Mouse (Mus musculus) heart, postnatal 0 days (tissue): ENCODE results near the gene Cpsf6. TPM values are rescaled to one million over a fixed set of nuclear protein-coding genes. Genes with fewer than 3 reads are reported as not detected.

Experiments
- ATAC-seq: fragments of 200-750 bp; cut with Nextera tagmentation; 2 replicates; pipeline ENCODE4 v1.8.0; 2017; ENCODE audit warnings: low read depth, moderate number of reproducible peaks, moderate library complexity; ENCODE audit not compliant: insufficient read depth
- DNase-seq: peaks from one replicate; pipeline ENCODE4 v3.0.0-alpha.2; 2016; ENCODE audit warnings: low spot score
- H3K27ac ChIP-seq: fragments of 300-500 bp; sonication (generic); 2 replicates; pipeline ENCODE4 v1.5.1; 2014; ENCODE audit warnings: low read depth, mild to moderate bottlenecking
- H3K27me3 ChIP-seq: fragments of 300-500 bp; sonication (generic); 2 replicates; pipeline ENCODE4 v1.6.1; 2014; ENCODE audit warnings: low read length, mixed read lengths; ENCODE audit not compliant: control insufficient read depth, insufficient read depth
- H3K36me3 ChIP-seq: fragments of 300-500 bp; sonication (generic); replicated peaks from 2 replicates; pipeline ENCODE4 v1.6.1; 2014; ENCODE audit warnings: low read length, mixed read lengths; ENCODE audit not compliant: control insufficient read depth, insufficient read depth
- H3K4me1 ChIP-seq: fragments of 300-500 bp; sonication (generic); 2 replicates; pipeline ENCODE4 v1.6.1; 2014; ENCODE audit warnings: antibody characterized with exemption; ENCODE audit not compliant: control insufficient read depth, insufficient read depth
- H3K4me2 ChIP-seq: fragments of 300-500 bp; sonication (generic); 2 replicates; pipeline ENCODE4 v1.6.1; 2014; ENCODE audit warnings: low read depth, mild to moderate bottlenecking, low read length, moderate library complexity
- H3K4me3 ChIP-seq: fragments of 300-500 bp; sonication (generic); 2 replicates; pipeline ENCODE4 v1.5.1; 2014; ENCODE audit warnings: low read depth, low read length
- H3K9ac ChIP-seq: fragments of 300-500 bp; sonication (generic); replicated peaks from 2 replicates; pipeline ENCODE4 v1.6.1; 2014; ENCODE audit warnings: low read depth, low read length, mixed read lengths
- H3K9me3 ChIP-seq: fragments of 300-500 bp; sonication (generic); replicated peaks from 2 replicates; pipeline ENCODE4 v1.6.1; 2016; ENCODE audit warnings: low read length; ENCODE audit not compliant: control insufficient read depth
- CTCF ChIP-seq: IDR thresholded peaks from 2 replicates; pipeline ENCODE4 v1.5.1; 2016; ENCODE audit warnings: antibody characterized with exemption, control low read depth, low read depth
- EP300 ChIP-seq: IDR thresholded peaks from 2 replicates; pipeline ENCODE4 v1.6.1; 2016; ENCODE audit warnings: antibody characterized with exemption, low read depth
- WGBS: fragments of 180-500 bp; shearing (Covaris S2); extraction: QIAGEN DNeasy Blood & Tissue Kit; methylation state at CpG from one replicate; pipeline ENCODE4 v1.1.7; 2014; 5-methylcytosine and 5-hydroxymethylcytosine counted together
- polyA plus RNA-seq: library from polyadenylated mRNA; unstranded; fragments of >200 nt; fragmentation: Nextera tagmentation; extraction: Ambion mirVana; gene quantifications from 2 replicates; pipeline ENCODE4 v1.2.1, GENCODE M21; 2015
- total RNA-seq: library from RNA; depleted of rRNA; stranded (reverse); fragments of >200 nt; gene quantifications from 2 replicates; pipeline ENCODE4 v1.2.3, GENCODE M21; 2014; ENCODE audit warnings: low replicate concordance

Cpsf6 gene
- total and polyA plus RNA-seq, 2 experiments from 2014 or later = 55.7 to 57.8 TPM

GRCm38 (mm10) chr10:117386981-117387380, 7.2 kb upstream of the Cpsf6 start:
- no peaks in the 10 kb centered on the region for H3K27me3 ChIP-seq
- no peak overlapping the region for H3K27ac ChIP-seq
- no peak overlapping the region for H3K9ac ChIP-seq
- TF ChIP-seq EP300 (no peak), CTCF (no peak)
- DNase-seq (no peak), ATAC-seq (no peak)
- no peaks in the 10 kb centered on the region for H3K4me1 ChIP-seq
- H3K9me3 ChIP-seq = no peaks in the 10 kb centered on the region
- H3K36me3 ChIP-seq = no peaks in the 10 kb centered on the region
- 77% methylated on average over 6 of the region's 6 CpGs for WGBS
- no peak overlapping the region for H3K4me3 ChIP-seq
- H3K4me2 ChIP-seq = no peak overlapping the region

DNA sequence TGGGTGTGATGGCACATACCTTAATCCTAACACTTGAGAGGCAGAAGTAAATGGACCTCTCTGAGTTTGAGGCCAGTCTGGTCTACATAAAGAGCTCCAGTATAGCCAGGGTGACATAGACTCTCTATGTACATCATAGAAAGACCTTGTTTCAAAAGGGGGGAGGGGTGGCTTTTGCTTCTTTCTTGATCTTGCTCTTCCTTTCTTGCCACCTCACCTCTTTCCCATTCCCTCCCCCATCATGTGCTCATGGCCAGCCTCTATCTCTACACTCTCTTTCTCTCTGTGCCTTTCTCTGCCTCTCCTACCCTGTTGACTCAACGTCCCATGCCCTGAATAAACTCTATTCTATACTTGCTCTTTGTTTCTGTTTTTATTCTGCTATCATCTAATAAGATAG, 6.4 kb upstream of the Cpsf6 start:
- WGBS = 84% methylated on average over 1 of the region's 1 CpGs
- H3K9ac ChIP-seq = no peak overlapping the region
- H3K4me1 ChIP-seq = no peaks in the 10 kb centered on the region
- no peak overlapping the region for H3K4me3 ChIP-seq
- no peaks in the 10 kb centered on the region for H3K36me3 ChIP-seq
- H3K27ac ChIP-seq = no peak overlapping the region
- H3K4me2 ChIP-seq = no peak overlapping the region
- DNase-seq (no peak), ATAC-seq (no peak)
- no peaks in the 10 kb centered on the region for H3K9me3 ChIP-seq
- TF ChIP-seq CTCF (no peak), EP300 (no peak)
- H3K27me3 ChIP-seq = no peaks in the 10 kb centered on the region

DNA sequence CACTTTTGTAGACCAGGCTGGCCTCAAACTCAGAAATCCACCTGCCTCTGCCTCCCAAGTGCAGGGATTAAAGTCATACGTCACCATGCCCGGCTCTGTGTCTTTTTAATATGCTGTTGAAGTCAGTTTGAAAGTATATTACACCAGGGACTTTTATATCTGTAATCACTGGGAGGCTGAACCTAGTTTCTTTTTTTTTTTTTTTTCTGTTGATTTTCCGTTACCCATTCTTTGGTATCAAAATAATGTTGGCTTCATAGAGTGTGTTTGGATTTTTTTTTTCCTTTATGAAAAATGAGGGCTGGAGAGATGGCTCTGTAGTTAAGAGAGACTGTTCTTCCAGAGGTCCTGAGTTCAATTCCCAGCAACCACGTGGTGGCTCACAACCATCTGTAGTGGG, 5.6 kb upstream of the Cpsf6 start:
- 77% methylated on average over 4 of the region's 4 CpGs for WGBS
- Histone ChIP-seq H3K9ac (no peak overlapping the region), H3K27ac (no peak overlapping the region), H3K36me3 (no peaks in the 10 kb centered on the region), H3K4me2 (no peak overlapping the region), H3K9me3 (no peaks in the 10 kb centered on the region), H3K4me3 (no peak overlapping the region), H3K4me1 (no peaks in the 10 kb centered on the region), H3K27me3 (no peaks in the 10 kb centered on the region)
- TF ChIP-seq EP300 (no peak), CTCF (no peak)
- ATAC-seq = no peak
- DNase-seq = no peak

DNA sequence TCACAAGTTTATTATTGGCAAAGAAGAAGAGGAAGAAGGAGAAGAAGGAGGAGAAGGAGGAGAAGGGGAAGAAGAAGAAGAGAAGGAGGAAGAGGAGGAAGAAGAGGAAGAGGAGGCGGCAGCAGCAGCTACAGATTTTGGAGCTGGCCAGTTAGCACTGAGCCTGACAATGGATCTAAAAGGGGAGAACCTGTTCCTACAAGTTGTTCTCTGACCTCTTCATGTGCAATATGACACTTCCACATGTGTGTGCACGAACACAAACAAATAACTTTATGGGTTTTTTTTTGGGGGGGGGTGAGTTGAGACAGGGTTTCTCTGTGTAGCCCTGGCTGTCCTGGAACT, 5.2 kb upstream of the Cpsf6 start:
- 87% methylated on average over 2 of the region's 2 CpGs for WGBS
- TF ChIP-seq EP300 (no peak), CTCF (no peak)
- Histone ChIP-seq H3K4me2 (no peak overlapping the region), H3K27ac (no peak overlapping the region), H3K4me3 (no peak overlapping the region), H3K9me3 (no peaks in the 10 kb centered on the region), H3K9ac (no peak overlapping the region), H3K4me1 (no peaks in the 10 kb centered on the region), H3K27me3 (no peaks in the 10 kb centered on the region), H3K36me3 (no peaks in the 10 kb centered on the region)
- ATAC-seq (no peak), DNase-seq (no peak)

- H3K27ac ChIP-seq = no peak overlapping the region
- DNase-seq (no peak), ATAC-seq (no peak)
- no peak for TF ChIP-seq CTCF
- no peak for TF ChIP-seq EP300
- WGBS = 79% methylated on average over 4 of the region's 4 CpGs
- no peaks in the 10 kb centered on the region for H3K4me1 ChIP-seq
- H3K4me2 ChIP-seq = no peak overlapping the region
- H3K9me3 ChIP-seq = no peaks in the 10 kb centered on the region
- no peaks in the 10 kb centered on the region for H3K36me3 ChIP-seq
- H3K27me3 ChIP-seq = no peaks in the 10 kb centered on the region
- no peak overlapping the region for H3K9ac ChIP-seq
- H3K4me3 ChIP-seq = no peak overlapping the region
Observed at GRCm38 (mm10) chr10:117384386-117385085, 4.7 kb upstream of the Cpsf6 start.

DNA sequence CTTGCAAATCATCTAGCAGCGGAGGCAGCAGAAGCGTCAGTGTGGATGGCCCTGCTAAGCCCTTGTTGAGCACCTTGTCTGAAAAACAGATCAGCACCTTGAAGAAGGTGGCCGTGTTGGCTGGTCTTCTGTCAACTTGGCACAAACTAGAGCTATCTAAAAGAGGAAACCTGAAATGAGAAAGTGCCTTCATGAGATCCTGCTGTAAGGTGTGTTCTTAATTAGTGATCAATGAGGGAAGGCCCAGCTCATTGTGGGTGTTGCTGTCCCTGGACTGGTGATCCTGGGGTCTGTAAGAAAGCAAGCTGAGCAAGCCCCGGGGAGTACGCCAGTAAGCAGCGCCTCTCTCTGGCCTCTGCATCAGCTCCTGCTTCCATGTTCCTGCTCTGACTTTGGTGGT, 4.1 kb upstream of the Cpsf6 start:
- no peak overlapping the region for H3K9ac ChIP-seq
- no peaks in the 10 kb centered on the region for H3K4me1 ChIP-seq
- 70% methylated on average over 6 of the region's 6 CpGs for WGBS
- H3K27me3 ChIP-seq = no peaks in the 10 kb centered on the region
- no peaks in the 10 kb centered on the region for H3K9me3 ChIP-seq
- no peaks in the 10 kb centered on the region for H3K36me3 ChIP-seq
- ATAC-seq = no peak
- no peak overlapping the region for H3K4me3 ChIP-seq
- TF ChIP-seq EP300 = no peak
- TF ChIP-seq CTCF = no peak
- H3K27ac ChIP-seq = no peak overlapping the region
- DNase-seq = no peak
- H3K4me2 ChIP-seq = no peak overlapping the region
